Mouse (Mus musculus): Measurements from ENCODE around the gene Topaz1. TPM values are rescaled to one million over a fixed set of nuclear protein-coding genes. Genes with fewer than 3 reads are reported as not detected.

The Topaz1 gene
- polyA plus RNA-seq, 1 experiment from 2014 or later, result not detected

GRCm38 (mm10) chr9:122812386-122812785 is 65.2 kb downstream of the Topaz1 start:
- ATAC-seq (ENCODE audit: low read depth) (no peak), DNase-seq (no peak)
- Histone ChIP-seq H3K36me3 (no peaks in the 10 kb centered on the region; the same call in 1 of the 2 replicates), H3K4me1 (replicated peaks) (0 out of 2 replicates have a peak, but pooled peaks cover 3% of the 10 kb centered on the region), H3K4me3 (replicated peaks) (no peak overlapping the region), H3K27ac (no peak overlapping the region), H3K4me2 (no peak overlapping the region), H3K9me3 (replicated peaks) (no peaks in the 10 kb centered on the region), H3K9ac (no peak overlapping the region), H3K27me3 (no peaks in the 10 kb centered on the region)
- WGBS (ENCODE audit: insufficient replicate concordance), result 64% methylated on average over 5 of the region's 5 CpGs

- H3K4me1 ChIP-seq (replicated peaks), result 0 out of 2 replicates have a peak, but pooled peaks cover 3% of the 10 kb centered on the region
- no peak overlapping the region for H3K27ac ChIP-seq
- H3K36me3 ChIP-seq, result no peaks in the 10 kb centered on the region; the same call in 1 of the 2 replicates
- no peaks in the 10 kb centered on the region for H3K27me3 ChIP-seq
- H3K4me2 ChIP-seq, result no peak overlapping the region
- no peak for DNase-seq
- H3K9me3 ChIP-seq (replicated peaks), result no peaks in the 10 kb centered on the region
- ATAC-seq (ENCODE audit: low read depth), result no peak
- H3K9ac ChIP-seq, result no peak overlapping the region
- no peak overlapping the region for H3K4me3 ChIP-seq (replicated peaks)
- WGBS (ENCODE audit: insufficient replicate concordance), result 77% methylated on average over 2 of the region's 2 CpGs
Observed at GRCm38 (mm10) chr9:122814775-122815174, 67.6 kb downstream of the Topaz1 start.

- DNase-seq (no peak), ATAC-seq (ENCODE audit: low read depth) (peak; percentile 68)
- Histone ChIP-seq H3K4me2 (no peak overlapping the region), H3K27me3 (no peaks in the 10 kb centered on the region), H3K36me3 (no peaks in the 10 kb centered on the region; the same call in 1 of the 2 replicates), H3K4me1 (replicated peaks) (0 out of 2 replicates have a peak, but pooled peaks cover 3% of the 10 kb centered on the region), H3K9me3 (replicated peaks) (no peaks in the 10 kb centered on the region), H3K9ac (no peak overlapping the region), H3K27ac (no peak overlapping the region; the same call in 1 of the 2 replicates), H3K4me3 (replicated peaks) (no peak overlapping the region)
- 55% methylated on average over 4 of the region's 4 CpGs for WGBS (ENCODE audit: insufficient replicate concordance)
Observed at GRCm38 (mm10) chr9:122815239-122815851, 68.2 kb downstream of the Topaz1 start.

GRCm38 (mm10) chr9:122823374-122824017 is 76.3 kb downstream of the Topaz1 start:
- H3K9ac ChIP-seq, result no peak overlapping the region
- no peak for DNase-seq
- H3K4me1 ChIP-seq (replicated peaks), result no peaks in the 10 kb centered on the region
- H3K36me3 ChIP-seq, result peaks cover 16% of the 10 kb centered on the region
- H3K27me3 ChIP-seq, result no peaks in the 10 kb centered on the region
- H3K9me3 ChIP-seq (replicated peaks), result no peaks in the 10 kb centered on the region
- H3K27ac ChIP-seq, result no peak overlapping the region
- 65% methylated on average over 5 of the region's 5 CpGs for WGBS (ENCODE audit: insufficient replicate concordance)
- no peak for ATAC-seq (ENCODE audit: low read depth)
- H3K4me2 ChIP-seq, result no peak overlapping the region
- no peak overlapping the region for H3K4me3 ChIP-seq (replicated peaks)

- no peak overlapping the region for H3K27ac ChIP-seq
- no peak overlapping the region for H3K9ac ChIP-seq
- peaks cover 16% of the 10 kb centered on the region for H3K36me3 ChIP-seq
- no peaks in the 10 kb centered on the region for H3K9me3 ChIP-seq (replicated peaks)
- no peaks in the 10 kb centered on the region for H3K27me3 ChIP-seq
- H3K4me2 ChIP-seq, result no peak overlapping the region
- 81% methylated on average over 4 of the region's 4 CpGs for WGBS (ENCODE audit: insufficient replicate concordance)
- no peak for DNase-seq
- H3K4me3 ChIP-seq (replicated peaks), result no peak overlapping the region
- H3K4me1 ChIP-seq (replicated peaks), result no peaks in the 10 kb centered on the region
- no peak for ATAC-seq (ENCODE audit: low read depth)
Observed at GRCm38 (mm10) chr9:122826743-122827142, 79.6 kb downstream of the Topaz1 start.

- Histone ChIP-seq H3K27me3 (no peaks in the 10 kb centered on the region), H3K4me2 (no peak overlapping the region), H3K9ac (no peak overlapping the region), H3K4me3 (replicated peaks) (no peak overlapping the region), H3K4me1 (replicated peaks) (no peaks in the 10 kb centered on the region), H3K9me3 (replicated peaks) (no peaks in the 10 kb centered on the region), H3K36me3 (peaks cover 12% of the 10 kb centered on the region), H3K27ac (no peak overlapping the region)
- DNase-seq, result no peak
- ATAC-seq (ENCODE audit: low read depth), result no peak
- WGBS (ENCODE audit: insufficient replicate concordance), result 57% methylated on average over 4 of the region's 4 CpGs
Observed at GRCm38 (mm10) chr9:122829826-122830380, 82.8 kb downstream of the Topaz1 start.

- WGBS (ENCODE audit: insufficient replicate concordance), result 71% methylated on average over 9 of the region's 9 CpGs
- no peaks in the 10 kb centered on the region for H3K9me3 ChIP-seq (replicated peaks)
- H3K36me3 ChIP-seq, result no peaks in the 10 kb centered on the region; the same call in 1 of the 2 replicates
- no peak overlapping the region for H3K9ac ChIP-seq
- ATAC-seq (ENCODE audit: low read depth) (no peak), DNase-seq (no peak)
- no peak overlapping the region for H3K4me2 ChIP-seq
- no peaks in the 10 kb centered on the region for H3K27me3 ChIP-seq
- H3K4me1 ChIP-seq (replicated peaks), result no peaks in the 10 kb centered on the region
- no peak overlapping the region for H3K27ac ChIP-seq
- H3K4me3 ChIP-seq (replicated peaks), result no peak overlapping the region
Observed at GRCm38 (mm10) chr9:122836126-122836525, 89.0 kb downstream of the Topaz1 start.

- Histone ChIP-seq H3K27ac (no peak overlapping the region), H3K36me3 (no peaks in the 10 kb centered on the region; the same call in 1 of the 2 replicates), H3K27me3 (no peaks in the 10 kb centered on the region), H3K4me3 (replicated peaks) (no peak overlapping the region), H3K4me2 (no peak overlapping the region), H3K4me1 (replicated peaks) (no peaks in the 10 kb centered on the region), H3K9ac (no peak overlapping the region), H3K9me3 (replicated peaks) (no peaks in the 10 kb centered on the region)
- DNase-seq (no peak), ATAC-seq (ENCODE audit: low read depth) (no peak)
- WGBS (ENCODE audit: insufficient replicate concordance), result 67% methylated on average over 6 of the region's 6 CpGs
Observed at GRCm38 (mm10) chr9:122836790-122837189, 89.6 kb downstream of the Topaz1 start.

GRCm38 (mm10) chr9:122837216-122837615 is 90.1 kb downstream of the Topaz1 start:
- Histone ChIP-seq H3K9me3 (replicated peaks) (no peaks in the 10 kb centered on the region), H3K4me2 (no peak overlapping the region), H3K4me3 (replicated peaks) (no peak overlapping the region), H3K27me3 (no peaks in the 10 kb centered on the region), H3K4me1 (replicated peaks) (no peaks in the 10 kb centered on the region), H3K36me3 (no peaks in the 10 kb centered on the region; the same call in 1 of the 2 replicates), H3K9ac (no peak overlapping the region), H3K27ac (no peak overlapping the region)
- ATAC-seq (ENCODE audit: low read depth), result no peak
- WGBS (ENCODE audit: insufficient replicate concordance), result 73% methylated on average over 4 of the region's 4 CpGs
- no peak for DNase-seq

- no peaks in the 10 kb centered on the region for H3K27me3 ChIP-seq
- H3K27ac ChIP-seq, result no peak overlapping the region
- DNase-seq, result peak; percentile 1
- no peak overlapping the region for H3K4me2 ChIP-seq
- H3K36me3 ChIP-seq, result no peaks in the 10 kb centered on the region; the same call in 1 of the 2 replicates
- WGBS (ENCODE audit: insufficient replicate concordance), result 36% methylated on average over 16 of the region's 16 CpGs
- no peak overlapping the region for H3K9ac ChIP-seq
- no peaks in the 10 kb centered on the region for H3K9me3 ChIP-seq (replicated peaks)
- H3K4me3 ChIP-seq (replicated peaks), result no peak overlapping the region
- H3K4me1 ChIP-seq (replicated peaks), result no peaks in the 10 kb centered on the region
- no peak for ATAC-seq (ENCODE audit: low read depth)
Observed at GRCm38 (mm10) chr9:122837680-122838079, 90.5 kb downstream of the Topaz1 start.

GRCm38 (mm10) chr9:122843760-122844159 is 96.6 kb downstream of the Topaz1 start, which contains the start of gene Gm35549:
Gm35549 (minus strand) TSS chr9:122844035.
- Histone ChIP-seq H3K27ac (no peak within 1 kb of the TSS), H3K4me3 (replicated peaks) (no peak within 1 kb of the TSS), H3K4me1 (replicated peaks) (no peaks in the 10 kb centered on the region), H3K36me3 (peaks cover 3% of the 10 kb centered on the region; the same call in 1 of the 2 replicates), H3K4me2 (no peak within 1 kb of the TSS), H3K27me3 (no peaks in the 10 kb centered on the region), H3K9ac (no peak within 1 kb of the TSS), H3K9me3 (replicated peaks) (0 out of 2 replicates have a peak, but pooled peaks cover 5% of the 10 kb centered on the region)
- ATAC-seq (ENCODE audit: low read depth) (no peak), DNase-seq (no peak)
- WGBS (ENCODE audit: insufficient replicate concordance), result 71% methylated on average over 3 of the region's 3 CpGs

Data from liver, embryonic 13.5 days (tissue).